Mouse (Mus musculus): ENCODE measurements around the gene Chic1. TPM values are rescaled to one million over a fixed set of nuclear protein-coding genes. Genes with fewer than 3 reads are reported as not detected.

Chic1 gene
- polyA plus RNA-seq, 1 experiment from 2014 or later, result 2.3 TPM

GRCm38 (mm10) chrX:103366201-103366600 is 9.9 kb downstream of the Chic1 start:
- no peaks in the 10 kb centered on the region for H3K36me3 ChIP-seq
- H3K9ac ChIP-seq, result no peak overlapping the region
- H3K4me1 ChIP-seq, result no peaks in the 10 kb centered on the region
- no peak for ATAC-seq (ENCODE audit: insufficient number of reproducible peaks, low FRiP score, low TSS enrichment, low read depth)
- no peaks in the 10 kb centered on the region for H3K9me3 ChIP-seq (replicated peaks)
- H3K27ac ChIP-seq (replicated peaks), result no peak overlapping the region
- no peaks in the 10 kb centered on the region for H3K27me3 ChIP-seq
- 61% methylated on average over 5 of the region's 5 CpGs for WGBS
- no peak overlapping the region for H3K4me3 ChIP-seq (replicated peaks)
- no peak overlapping the region for H3K4me2 ChIP-seq (replicated peaks)

- H3K27me3 ChIP-seq, result no peaks in the 10 kb centered on the region
- no peak overlapping the region for H3K4me3 ChIP-seq (replicated peaks)
- H3K36me3 ChIP-seq, result no peaks in the 10 kb centered on the region
- H3K4me1 ChIP-seq, result no peaks in the 10 kb centered on the region
- no peak for ATAC-seq (ENCODE audit: insufficient number of reproducible peaks, low FRiP score, low TSS enrichment, low read depth)
- WGBS, result 85% methylated on average over 3 of the region's 3 CpGs
- H3K9ac ChIP-seq, result no peak overlapping the region
- H3K9me3 ChIP-seq (replicated peaks), result no peaks in the 10 kb centered on the region
- no peak overlapping the region for H3K27ac ChIP-seq (replicated peaks)
- no peak overlapping the region for H3K4me2 ChIP-seq (replicated peaks)
These were observed 12.4 kb downstream of the Chic1 start for GRCm38 (mm10) chrX:103368650-103369049.

GRCm38 (mm10) chrX:103371221-103371620 is 14.9 kb downstream of the Chic1 start:
- H3K4me3 ChIP-seq (replicated peaks), result no peak overlapping the region
- H3K4me2 ChIP-seq (replicated peaks), result no peak overlapping the region
- H3K9me3 ChIP-seq (replicated peaks), result no peaks in the 10 kb centered on the region
- WGBS, result 80% methylated on average over 2 of the region's 2 CpGs
- H3K27ac ChIP-seq (replicated peaks), result no peak overlapping the region
- no peaks in the 10 kb centered on the region for H3K36me3 ChIP-seq
- H3K9ac ChIP-seq, result no peak overlapping the region
- ATAC-seq (ENCODE audit: insufficient number of reproducible peaks, low FRiP score, low TSS enrichment, low read depth), result no peak
- H3K27me3 ChIP-seq, result no peaks in the 10 kb centered on the region
- H3K4me1 ChIP-seq, result no peaks in the 10 kb centered on the region

GRCm38 (mm10) chrX:103371627-103372026 is 15.4 kb downstream of the Chic1 start:
- H3K27me3 ChIP-seq, result no peaks in the 10 kb centered on the region
- no peaks in the 10 kb centered on the region for H3K9me3 ChIP-seq (replicated peaks)
- ATAC-seq (ENCODE audit: insufficient number of reproducible peaks, low FRiP score, low TSS enrichment, low read depth), result no peak
- H3K4me3 ChIP-seq (replicated peaks), result no peak overlapping the region
- no peaks in the 10 kb centered on the region for H3K4me1 ChIP-seq
- 36% methylated on average over 2 of the region's 2 CpGs for WGBS
- no peaks in the 10 kb centered on the region for H3K36me3 ChIP-seq
- H3K4me2 ChIP-seq (replicated peaks), result no peak overlapping the region
- no peak overlapping the region for H3K9ac ChIP-seq
- no peak overlapping the region for H3K27ac ChIP-seq (replicated peaks)

GRCm38 (mm10) chrX:103374250-103374649 is 18.0 kb downstream of the Chic1 start:
- no peaks in the 10 kb centered on the region for H3K36me3 ChIP-seq
- no peak overlapping the region for H3K4me2 ChIP-seq (replicated peaks)
- no peaks in the 10 kb centered on the region for H3K4me1 ChIP-seq
- no peak for ATAC-seq (ENCODE audit: insufficient number of reproducible peaks, low FRiP score, low TSS enrichment, low read depth)
- no peaks in the 10 kb centered on the region for H3K9me3 ChIP-seq (replicated peaks)
- H3K4me3 ChIP-seq (replicated peaks), result no peak overlapping the region
- H3K9ac ChIP-seq, result no peak overlapping the region
- H3K27me3 ChIP-seq, result no peaks in the 10 kb centered on the region
- 70% methylated on average over 5 of the region's 5 CpGs for WGBS
- no peak overlapping the region for H3K27ac ChIP-seq (replicated peaks)

- ATAC-seq (ENCODE audit: insufficient number of reproducible peaks, low FRiP score, low TSS enrichment, low read depth), result no peak
- H3K9me3 ChIP-seq (replicated peaks), result no peaks in the 10 kb centered on the region
- H3K27ac ChIP-seq (replicated peaks), result no peak overlapping the region
- H3K4me1 ChIP-seq, result no peaks in the 10 kb centered on the region
- H3K27me3 ChIP-seq, result no peaks in the 10 kb centered on the region; the same call in 1 of the 2 replicates
- no peaks in the 10 kb centered on the region for H3K36me3 ChIP-seq
- H3K9ac ChIP-seq, result no peak overlapping the region
- WGBS, result 77% methylated on average over 3 of the region's 3 CpGs
- no peak overlapping the region for H3K4me3 ChIP-seq (replicated peaks)
- H3K4me2 ChIP-seq (replicated peaks), result no peak overlapping the region
These were observed 28.3 kb downstream of the Chic1 start for GRCm38 (mm10) chrX:103384528-103384927.

- H3K27me3 ChIP-seq, result no peaks in the 10 kb centered on the region
- no peaks in the 10 kb centered on the region for H3K4me1 ChIP-seq
- ATAC-seq (ENCODE audit: insufficient number of reproducible peaks, low FRiP score, low TSS enrichment, low read depth), result no peak
- WGBS, result 74% methylated on average over 3 of the region's 3 CpGs
- no peak overlapping the region for H3K27ac ChIP-seq (replicated peaks)
- H3K36me3 ChIP-seq, result no peaks in the 10 kb centered on the region
- no peak overlapping the region for H3K9ac ChIP-seq
- no peaks in the 10 kb centered on the region for H3K9me3 ChIP-seq (replicated peaks)
- H3K4me3 ChIP-seq (replicated peaks), result no peak overlapping the region
- H3K4me2 ChIP-seq (replicated peaks), result no peak overlapping the region
These were observed 31.9 kb downstream of the Chic1 start for GRCm38 (mm10) chrX:103388131-103388530.

GRCm38 (mm10) chrX:103393841-103394240 is 37.6 kb downstream of the Chic1 start:
- no peak overlapping the region for H3K27ac ChIP-seq (replicated peaks)
- no peaks in the 10 kb centered on the region for H3K9me3 ChIP-seq (replicated peaks)
- H3K4me3 ChIP-seq (replicated peaks), result no peak overlapping the region
- no peak overlapping the region for H3K9ac ChIP-seq
- no peaks in the 10 kb centered on the region for H3K4me1 ChIP-seq
- ATAC-seq (ENCODE audit: insufficient number of reproducible peaks, low FRiP score, low TSS enrichment, low read depth), result no peak
- H3K4me2 ChIP-seq (replicated peaks), result no peak overlapping the region
- 71% methylated on average over 1 of the region's 1 CpGs for WGBS
- H3K27me3 ChIP-seq, result peaks cover 4% of the 10 kb centered on the region; the same call in 1 of the 2 replicates
- H3K36me3 ChIP-seq, result no peaks in the 10 kb centered on the region

- no peaks in the 10 kb centered on the region for H3K9me3 ChIP-seq (replicated peaks)
- ATAC-seq (ENCODE audit: insufficient number of reproducible peaks, low FRiP score, low TSS enrichment, low read depth), result no peak
- 35% methylated on average over 11 of the region's 13 CpGs for WGBS
- H3K36me3 ChIP-seq, result no peaks in the 10 kb centered on the region
- no peak overlapping the region for H3K27ac ChIP-seq (replicated peaks)
- no peaks in the 10 kb centered on the region; the same call in 1 of the 2 replicates for H3K27me3 ChIP-seq
- H3K9ac ChIP-seq, result no peak overlapping the region
- H3K4me2 ChIP-seq (replicated peaks), result no peak overlapping the region
- no peaks in the 10 kb centered on the region for H3K4me1 ChIP-seq
- no peak overlapping the region for H3K4me3 ChIP-seq (replicated peaks)
These were observed 48.7 kb downstream of the Chic1 start for GRCm38 (mm10) chrX:103405021-103405420.

GRCm38 (mm10) chrX:103414167-103414566 is 57.9 kb downstream of the Chic1 start, which contains the start of gene Tsx:
TSS of gene Tsx (plus strand) at chrX:103414467.
- no peaks in the 10 kb centered on the region for H3K4me1 ChIP-seq
- H3K9ac ChIP-seq, result no peak within 1 kb of the TSS
- H3K36me3 ChIP-seq, result no peaks in the 10 kb centered on the region
- H3K27ac ChIP-seq (replicated peaks), result no peak within 1 kb of the TSS
- H3K27me3 ChIP-seq, result peaks cover 7% of the 10 kb centered on the region
- ATAC-seq (ENCODE audit: insufficient number of reproducible peaks, low FRiP score, low TSS enrichment, low read depth), result no peak
- no peak within 1 kb of the TSS for H3K4me3 ChIP-seq (replicated peaks)
- H3K4me2 ChIP-seq (replicated peaks), result no peak within 1 kb of the TSS
- 77% methylated on average over 5 of the region's 5 CpGs for WGBS
- no peaks in the 10 kb centered on the region for H3K9me3 ChIP-seq (replicated peaks)

GRCm38 (mm10) chrX:103421710-103422109 is 65.4 kb downstream of the Chic1 start, which contains the start of gene Gm26992:
TSS of gene Gm26992 (plus strand) at chrX:103422010.
- no peak within 1 kb of the TSS for H3K4me3 ChIP-seq (replicated peaks)
- no peaks in the 10 kb centered on the region for H3K9me3 ChIP-seq (replicated peaks)
- no peak within 1 kb of the TSS for H3K27ac ChIP-seq (replicated peaks)
- H3K36me3 ChIP-seq, result no peaks in the 10 kb centered on the region
- H3K4me1 ChIP-seq, result no peaks in the 10 kb centered on the region
- no peak for ATAC-seq (ENCODE audit: insufficient number of reproducible peaks, low FRiP score, low TSS enrichment, low read depth)
- peaks cover 12% of the 10 kb centered on the region; the same call in 1 of the 2 replicates for H3K27me3 ChIP-seq
- no peak within 1 kb of the TSS for H3K9ac ChIP-seq
- H3K4me2 ChIP-seq (replicated peaks), result no peak within 1 kb of the TSS
- 89% methylated on average over 2 of the region's 2 CpGs for WGBS

GRCm38 (mm10) chrX:103427677-103428076 is 71.4 kb downstream of the Chic1 start:
- H3K9ac ChIP-seq, result no peak overlapping the region
- no peaks in the 10 kb centered on the region; the same call in 1 of the 2 replicates for H3K27me3 ChIP-seq
- no peak overlapping the region for H3K4me3 ChIP-seq (replicated peaks)
- WGBS, result 74% methylated on average over 7 of the region's 7 CpGs
- H3K9me3 ChIP-seq (replicated peaks), result no peaks in the 10 kb centered on the region
- no peaks in the 10 kb centered on the region for H3K4me1 ChIP-seq
- no peak overlapping the region for H3K27ac ChIP-seq (replicated peaks)
- H3K36me3 ChIP-seq, result no peaks in the 10 kb centered on the region
- no peak overlapping the region for H3K4me2 ChIP-seq (replicated peaks)
- ATAC-seq (ENCODE audit: insufficient number of reproducible peaks, low FRiP score, low TSS enrichment, low read depth), result no peak

All from embryonic facial prominence, embryonic 15.5 days (tissue).